Mouse (Mus musculus) E14TG2a.4 (cell line): ENCODE results near the gene Scaf1.
A peak's percentile ranks its signal among the peaks of the same experiment; 100 is the strongest.

Source experiments
- CTCF ChIP-seq: conservative IDR thresholded peaks from 2 replicates; pipeline ENCODE4 v1.5.1; 2014; ENCODE audit warnings: low read length
- NANOG ChIP-seq: IDR thresholded peaks from 2 replicates; pipeline ENCODE4 v1.6.1; 2014; ENCODE audit warnings: borderline replicate concordance, low read length, mixed read lengths
- POU5F1 ChIP-seq: IDR thresholded peaks from 2 replicates; pipeline ENCODE4 v1.6.1; 2014; ENCODE audit warnings: low read length, borderline replicate concordance

DNA sequence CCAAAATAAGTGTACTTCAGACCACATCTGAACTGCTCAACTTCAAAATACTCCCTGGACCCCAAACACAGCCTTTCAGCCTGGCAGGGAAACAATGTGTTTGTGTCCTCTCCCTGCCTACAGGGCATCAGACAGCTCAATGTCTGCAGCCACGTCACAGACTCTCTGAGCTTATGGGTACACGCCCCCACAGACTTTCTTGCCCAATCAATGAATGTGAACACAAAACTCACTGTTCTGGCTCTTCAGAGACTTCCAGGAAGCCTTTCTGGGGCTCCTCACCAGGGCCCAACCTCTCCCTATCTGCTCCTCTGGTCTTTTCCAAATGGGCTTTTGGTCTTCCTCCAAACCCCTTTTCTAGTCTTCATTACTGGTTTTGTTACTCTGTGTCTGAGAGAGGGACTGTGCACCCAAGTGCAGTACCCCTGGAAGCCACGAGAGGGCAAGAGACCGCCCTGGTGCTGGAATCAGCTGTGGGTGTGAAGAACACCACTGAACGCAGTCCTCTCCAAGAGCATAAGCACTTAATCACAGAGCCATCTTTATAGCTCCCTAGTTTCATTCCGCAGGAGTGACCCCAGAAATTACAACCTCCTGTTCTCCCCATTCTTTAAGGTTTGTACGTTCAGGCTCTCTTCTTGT, 21.7 kb upstream of the Scaf1 start:
- peak; percentile 99 for TF ChIP-seq CTCF
- no peak for TF ChIP-seq NANOG
- TF ChIP-seq POU5F1 = no peak
